Mouse (Mus musculus) ES-E14 (cell line): ENCODE measurements around the gene Parvg.

Experiments used
- CHD2 ChIP-seq: IDR thresholded peaks from 2 replicates; pipeline ENCODE4 v1.6.1; 2014; ENCODE audit warnings: mild to moderate bottlenecking, low read depth, low read length, inconsistent platforms
- HCFC1 ChIP-seq: IDR thresholded peaks from 2 replicates; pipeline ENCODE4 v1.6.1; 2012; ENCODE audit warnings: low read length, inconsistent platforms, borderline replicate concordance; ENCODE audit not compliant: insufficient read depth
- MAFK ChIP-seq: IDR thresholded peaks from 2 replicates; pipeline ENCODE4 v1.6.1; 2014; ENCODE audit warnings: mild to moderate bottlenecking, low read depth, low read length, inconsistent platforms; ENCODE audit not compliant: insufficient read depth
- ZC3H11A ChIP-seq: IDR thresholded peaks from 2 replicates; pipeline ENCODE4 v1.6.1; 2012; ENCODE audit warnings: low read depth, mild to moderate bottlenecking, inconsistent platforms, low read length, borderline replicate concordance
- ZNF384 ChIP-seq: IDR thresholded peaks from 2 replicates; pipeline ENCODE4 v1.6.1; 2012; ENCODE audit warnings: low read depth, low read length, inconsistent platforms

- TF ChIP-seq MAFK (no peak), ZNF384 (no peak), CHD2 (no peak), HCFC1 (no peak), ZC3H11A (no peak)
Measured at GRCm38 (mm10) chr15:84337599-84337998, 13.8 kb downstream of the Parvg start.
